Mouse (Mus musculus) left cerebral cortex, postnatal 36 days (tissue): ENCODE data around the gene Bbof1. TPM values are rescaled to one million over a fixed set of nuclear protein-coding genes. Genes with fewer than 3 reads are reported as not detected.

Source experiments
- DNase-seq, 2 experiments: peaks; one replicate each; pipeline ENCODE4 v3.0.0; 2021 to 2022; ENCODE audit warnings: low spot score in 2 of 2, mixed read lengths in 1 of 2
- intact Hi-C: fragments of 180-260 bp; cut with DNase I; formaldehyde crosslinking; loops from one replicate; pipeline ENCODE4 v1.15.1; 2025
- total RNA-seq, 2 experiments: library from RNA; stranded (reverse); gene quantifications; 2 replicates each; pipeline ENCODE4 v1.2.3; 2021

Gene Bbof1
- total RNA-seq, 2 experiments from 2014 or later: 4.6 to 9.0 TPM

GRCm38 (mm10) chr12:84451801-84452200, 42.9 kb downstream of the Bbof1 start:
- intact Hi-C loops: loop anchor here (2.0 kb wide), 1 partner anchor 43 kb away; the partner anchor contains the start of genes Bbof1 and Entpd5
- no peak for DNase-seq

- intact Hi-C loops: no loop called here
Measured at GRCm38 (mm10) chr12:84456911-84457310, 48.0 kb downstream of the Bbof1 start.

GRCm38 (mm10) chr12:84459845-84460244, 51.0 kb downstream of the Bbof1 start:
- intact Hi-C loops: loop anchor here (10.0 kb wide), 1 partner anchor 295 kb away; no protein-coding TSS in a partner anchor
- DNase-seq: no peak

More at GRCm38 (mm10) chr12:84456911-84457310, 48.0 kb downstream of the Bbof1 start:
- DNase-seq: no peak

GRCm38 (mm10) chr12:84461416-84461815, 52.5 kb downstream of the Bbof1 start:
- no peak for DNase-seq
- intact Hi-C loops: loop anchor here (10.0 kb wide), 1 partner anchor 293 kb away; no protein-coding TSS in a partner anchor

- no peak for DNase-seq
- intact Hi-C loops: loop anchor here (10.0 kb wide), 1 partner anchor 292 kb away; no protein-coding TSS in a partner anchor
Measured at GRCm38 (mm10) chr12:84462856-84463255, 54.0 kb downstream of the Bbof1 start.

- intact Hi-C loops: loop anchor here (2.0 to 10.0 kb wide), 2 partner anchors 120 to 286 kb away; no protein-coding TSS in a partner anchor
- no peak for DNase-seq
Measured at GRCm38 (mm10) chr12:84468701-84469100, 59.8 kb downstream of the Bbof1 start.

GRCm38 (mm10) chr12:84478937-84479336, 70.1 kb downstream of the Bbof1 start:
- intact Hi-C loops: no loop called here
- no peak for DNase-seq

- intact Hi-C loops: no loop called here
- DNase-seq: no peak
Measured at GRCm38 (mm10) chr12:84481251-84481650, 72.4 kb downstream of the Bbof1 start.

GRCm38 (mm10) chr12:84482778-84483585, 74.1 kb downstream of the Bbof1 start:
- DNase-seq: no peak
- intact Hi-C loops: no loop called here

- intact Hi-C loops: no loop called here
- DNase-seq: no peak
Measured at GRCm38 (mm10) chr12:84487324-84488056, 78.6 kb downstream of the Bbof1 start.

Other genes starting within 250 kb of the Bbof1 start
- gene Elmsan1, start 190.2 kb upstream of the Bbof1 start, total RNA-seq: 10 to 100 TPM; 17.2 to 18.5 TPM
- gene Ptgr2, start 123.8 kb upstream of the Bbof1 start, total RNA-seq: 10 to 100 TPM; 34.5 to 39.6 TPM
- gene Zfp410, start 92.2 kb upstream of the Bbof1 start, total RNA-seq: 10 to 100 TPM; 30.7 to 39.5 TPM
- gene Coq6, start 47.4 kb upstream of the Bbof1 start, total RNA-seq: 10 to 100 TPM; 25.1 to 29.4 TPM
- gene Fam161b, start 47.2 kb upstream of the Bbof1 start, total RNA-seq: 10 to 100 TPM; 11.7 to 13.2 TPM
- 10 to 100 TPM; 24.0 to 25.4 TPM for gene Entpd5, start within 50 bp of the Bbof1 start, total RNA-seq
- 10 to 100 TPM; 11.4 to 13.3 TPM for gene Rnf113a2, start 8.1 kb downstream of the Bbof1 start, total RNA-seq
- gene Aldh6a1, start 41.9 kb downstream of the Bbof1 start, total RNA-seq: 10 to 100 TPM; 44.3 to 49.7 TPM
- 10 to 100 TPM; 21.3 to 24.6 TPM for gene Lin52, start 42.4 kb downstream of the Bbof1 start, total RNA-seq
- under 1 TPM; 0.16 to 0.22 TPM for gene Vsx2, start 160.7 kb downstream of the Bbof1 start, total RNA-seq
- gene Abcd4, start 208.3 kb downstream of the Bbof1 start, total RNA-seq: 10 to 100 TPM; 10.5 to 13.1 TPM
- gene Vrtn, start 231.9 kb downstream of the Bbof1 start, total RNA-seq: under 1 TPM in 1 of 2 experiments, not detected in 1; 0.47 TPM